Mouse (Mus musculus) embryonic facial prominence, embryonic 10.5 days (tissue): ENCODE measurements around the gene Bzw2. TPM values are rescaled to one million over a fixed set of nuclear protein-coding genes. Genes with fewer than 3 reads are reported as not detected.
A peak's percentile ranks its signal among the peaks of the same experiment; 100 is the strongest.

Experiments
- DNase-seq: peaks from one replicate; pipeline ENCODE4 v3.0.0-alpha.2; 2017; ENCODE audit warnings: low spot score
- H3K27ac ChIP-seq: fragments of 300-500 bp; sonication (generic); replicated peaks from 2 replicates; pipeline ENCODE4 v1.5.1; 2016; ENCODE audit warnings: mild to moderate bottlenecking
- H3K27me3 ChIP-seq: fragments of 300-500 bp; sonication (generic); replicated peaks from 2 replicates; pipeline ENCODE4 v1.6.1; 2016; ENCODE audit warnings: low read depth, mild to moderate bottlenecking; ENCODE audit not compliant: poor library complexity, severe bottlenecking
- H3K36me3 ChIP-seq: fragments of 300-500 bp; sonication (generic); replicated peaks from 2 replicates; pipeline ENCODE4 v1.6.1; 2016; ENCODE audit warnings: mild to moderate bottlenecking, moderate library complexity
- H3K4me1 ChIP-seq: fragments of 300-500 bp; sonication (generic); 2 replicates; pipeline ENCODE4 v1.6.1; 2016
- H3K4me3 ChIP-seq: fragments of 300-500 bp; sonication (generic); 2 replicates; pipeline ENCODE4 v1.5.1; 2016; ENCODE audit warnings: mild to moderate bottlenecking, moderate library complexity
- H3K9me3 ChIP-seq: fragments of 300-500 bp; sonication (generic); 2 replicates; pipeline ENCODE4 v1.6.1; 2016; ENCODE audit warnings: mild to moderate bottlenecking
- WGBS: fragments of 180-500 bp; shearing (Covaris S2); methylation state at CpG from one replicate; pipeline ENCODE4 v1.1.7; 2016; 5-methylcytosine and 5-hydroxymethylcytosine counted together
- polyA plus RNA-seq: library from polyadenylated mRNA; unstranded; fragments of >200 nt; fragmentation: Nextera tagmentation; extraction: Ambion mirVana; gene quantifications from 2 replicates; pipeline ENCODE4 v1.2.1, GENCODE M21; 2016

Gene Bzw2
- polyA plus RNA-seq, 1 experiment from 2014 or later, result 301 TPM

GRCm38 (mm10) chr12:36156637-36157303 is 1.1 kb downstream of the Bzw2 start, which contains the start of gene Ankmy2:
Gene Ankmy2, plus strand, starts transcription at chr12:36157114.
- H3K9me3 ChIP-seq, result no peaks in the 10 kb centered on the region
- H3K4me1 ChIP-seq, result peaks cover 32% of the 10 kb centered on the region
- H3K27me3 ChIP-seq, result no peaks in the 10 kb centered on the region
- H3K4me3 ChIP-seq, result peak within 1 kb of the TSS; percentile 95
- H3K27ac ChIP-seq, result peak within 1 kb of the TSS; percentile 96
- under 1% methylated on average over 42 of the region's 42 CpGs for WGBS
- peaks cover 10% of the 10 kb centered on the region; the same call in 1 of the 2 replicates for H3K36me3 ChIP-seq
- DNase-seq, result peak; percentile 96

GRCm38 (mm10) chr12:36156101-36156636 is 1.7 kb downstream of the Bzw2 start:
- peaks cover 10% of the 10 kb centered on the region; the same call in 1 of the 2 replicates for H3K36me3 ChIP-seq
- peak overlapping the region; percentile 95 for H3K4me3 ChIP-seq
- under 1% methylated on average over 33 of the region's 33 CpGs for WGBS
- peak overlapping the region; percentile 96 for H3K27ac ChIP-seq
- no peak for DNase-seq
- no peaks in the 10 kb centered on the region for H3K9me3 ChIP-seq
- H3K4me1 ChIP-seq, result peaks cover 32% of the 10 kb centered on the region
- no peaks in the 10 kb centered on the region for H3K27me3 ChIP-seq

GRCm38 (mm10) chr12:36155141-36155641 is 2.7 kb downstream of the Bzw2 start:
- DNase-seq, result peak; percentile 21
- Histone ChIP-seq H3K4me1 (peaks cover 32% of the 10 kb centered on the region), H3K27ac (peak overlapping the region; percentile 96), H3K27me3 (no peaks in the 10 kb centered on the region), H3K36me3 (peaks cover 10% of the 10 kb centered on the region; the same call in 1 of the 2 replicates), H3K9me3 (no peaks in the 10 kb centered on the region), H3K4me3 (peak overlapping the region; percentile 95)
- 14% methylated on average over 8 of the region's 8 CpGs for WGBS

- Histone ChIP-seq H3K9me3 (no peaks in the 10 kb centered on the region), H3K4me1 (peaks cover 18% of the 10 kb centered on the region), H3K27me3 (no peaks in the 10 kb centered on the region), H3K27ac (no peak overlapping the region), H3K4me3 (no peak overlapping the region), H3K36me3 (peaks cover 37% of the 10 kb centered on the region)
- 94% methylated on average over 2 of the region's 2 CpGs for WGBS
- DNase-seq, result no peak
These were observed 7.1 kb downstream of the Bzw2 start for GRCm38 (mm10) chr12:36150737-36151136.

GRCm38 (mm10) chr12:36150265-36150664 is 7.6 kb downstream of the Bzw2 start:
- 92% methylated on average over 2 of the region's 2 CpGs for WGBS
- no peak overlapping the region for H3K4me3 ChIP-seq
- DNase-seq, result no peak

GRCm38 (mm10) chr12:36146230-36147011 is 11.5 kb downstream of the Bzw2 start:
- DNase-seq, result no peak
- WGBS, result 95% methylated on average over 3 of the region's 3 CpGs
- H3K36me3 ChIP-seq, result peaks cover 41% of the 10 kb centered on the region

More at GRCm38 (mm10) chr12:36150265-36150664, 7.6 kb downstream of the Bzw2 start:
- Histone ChIP-seq H3K4me1 (peaks cover 15% of the 10 kb centered on the region), H3K9me3 (no peaks in the 10 kb centered on the region), H3K27ac (no peak overlapping the region), H3K27me3 (no peaks in the 10 kb centered on the region), H3K36me3 (peaks cover 40% of the 10 kb centered on the region)

GRCm38 (mm10) chr12:36140401-36140800 is 17.5 kb downstream of the Bzw2 start:
- Histone ChIP-seq H3K36me3 (peaks cover 58% of the 10 kb centered on the region), H3K27me3 (no peaks in the 10 kb centered on the region), H3K4me3 (no peak overlapping the region), H3K4me1 (no peaks in the 10 kb centered on the region), H3K9me3 (no peaks in the 10 kb centered on the region), H3K27ac (no peak overlapping the region)
- no peak for DNase-seq
- WGBS, result 93% methylated on average over 6 of the region's 6 CpGs

More at GRCm38 (mm10) chr12:36146230-36147011, 11.5 kb downstream of the Bzw2 start:
- Histone ChIP-seq H3K9me3 (no peaks in the 10 kb centered on the region), H3K4me1 (no peaks in the 10 kb centered on the region), H3K4me3 (no peak overlapping the region), H3K27ac (no peak overlapping the region), H3K27me3 (no peaks in the 10 kb centered on the region)

- H3K27me3 ChIP-seq, result no peaks in the 10 kb centered on the region
- H3K36me3 ChIP-seq, result peaks cover 79% of the 10 kb centered on the region
- 94% methylated on average over 4 of the region's 4 CpGs for WGBS
- H3K4me3 ChIP-seq, result no peak overlapping the region
- H3K4me1 ChIP-seq, result peaks cover 4% of the 10 kb centered on the region; the same call in 1 of the 2 replicates
- H3K27ac ChIP-seq, result no peak overlapping the region
- DNase-seq, result no peak
- H3K9me3 ChIP-seq, result no peaks in the 10 kb centered on the region
These were observed 20.7 kb downstream of the Bzw2 start for GRCm38 (mm10) chr12:36137192-36137591.

- WGBS, result 96% methylated on average over 8 of the region's 8 CpGs
- peaks cover 4% of the 10 kb centered on the region; the same call in 1 of the 2 replicates for H3K4me1 ChIP-seq
- no peak overlapping the region for H3K4me3 ChIP-seq
- H3K27me3 ChIP-seq, result no peaks in the 10 kb centered on the region
- H3K9me3 ChIP-seq, result no peaks in the 10 kb centered on the region
- no peak overlapping the region for H3K27ac ChIP-seq
- no peak for DNase-seq
- H3K36me3 ChIP-seq, result peaks cover 88% of the 10 kb centered on the region
These were observed 21.6 kb downstream of the Bzw2 start for GRCm38 (mm10) chr12:36136285-36136684.

- Histone ChIP-seq H3K4me3 (no peak overlapping the region), H3K4me1 (peaks cover 4% of the 10 kb centered on the region; the same call in 1 of the 2 replicates), H3K27me3 (no peaks in the 10 kb centered on the region), H3K9me3 (no peaks in the 10 kb centered on the region), H3K27ac (no peak overlapping the region), H3K36me3 (peaks cover 87% of the 10 kb centered on the region)
- 92% methylated on average over 3 of the region's 3 CpGs for WGBS
- no peak for DNase-seq
These were observed 22.5 kb downstream of the Bzw2 start for GRCm38 (mm10) chr12:36135409-36135808.

GRCm38 (mm10) chr12:36134111-36134510 is 23.8 kb downstream of the Bzw2 start:
- Histone ChIP-seq H3K36me3 (peaks cover 91% of the 10 kb centered on the region), H3K27me3 (no peaks in the 10 kb centered on the region), H3K4me1 (peaks cover 4% of the 10 kb centered on the region; the same call in 1 of the 2 replicates), H3K4me3 (no peak overlapping the region), H3K27ac (no peak overlapping the region), H3K9me3 (no peaks in the 10 kb centered on the region)
- 93% methylated on average over 5 of the region's 5 CpGs for WGBS
- DNase-seq, result no peak

- WGBS, result 94% methylated on average over 5 of the region's 5 CpGs
- H3K4me1 ChIP-seq, result peaks cover 4% of the 10 kb centered on the region; the same call in 1 of the 2 replicates
- H3K9me3 ChIP-seq, result no peaks in the 10 kb centered on the region
- peaks cover 91% of the 10 kb centered on the region for H3K36me3 ChIP-seq
- no peak overlapping the region for H3K27ac ChIP-seq
- no peak overlapping the region for H3K4me3 ChIP-seq
- no peak for DNase-seq
- H3K27me3 ChIP-seq, result no peaks in the 10 kb centered on the region
These were observed 24.3 kb downstream of the Bzw2 start for GRCm38 (mm10) chr12:36133547-36133946.
